Mouse (Mus musculus): ENCODE results near the gene Olfr1291-ps1.

GRCm38 (mm10) chr2:111473801-111474200 is 23.2 kb upstream of the Olfr1291-ps1 start, which contains the start of gene Olfr1288:
- TF ChIP-seq CTCF (conservative IDR thresholded peaks at IDR 0.05; ENCODE audit: insufficient read depth, insufficient read length, low read depth, low read length) (no peak), POLR2A (IDR thresholded peaks at IDR 0.05; ENCODE audit: low read depth, low read length) (no peak)

Data from kidney, adult 2 months (tissue).